Mouse (Mus musculus) gastrocnemius, postnatal 36 days (tissue): ENCODE results near the gene Gm49396. TPM values are rescaled to one million over a fixed set of nuclear protein-coding genes. Genes with fewer than 3 reads are reported as not detected.

Experiments
- DNase-seq, 2 experiments: peaks; one replicate each; pipeline ENCODE4 v3.0.0; 2022
- intact Hi-C: fragments of 180-260 bp; cut with DNase I; formaldehyde crosslinking; loops from one replicate; pipeline ENCODE4 v1.15.1; 2025
- total RNA-seq, 2 experiments: library from RNA; stranded (reverse); gene quantifications; 2 replicates each; pipeline ENCODE4 v1.2.3; 2021

The Gm49396 gene
- total RNA-seq, 2 experiments from 2014 or later = 1.8 TPM

DNA sequence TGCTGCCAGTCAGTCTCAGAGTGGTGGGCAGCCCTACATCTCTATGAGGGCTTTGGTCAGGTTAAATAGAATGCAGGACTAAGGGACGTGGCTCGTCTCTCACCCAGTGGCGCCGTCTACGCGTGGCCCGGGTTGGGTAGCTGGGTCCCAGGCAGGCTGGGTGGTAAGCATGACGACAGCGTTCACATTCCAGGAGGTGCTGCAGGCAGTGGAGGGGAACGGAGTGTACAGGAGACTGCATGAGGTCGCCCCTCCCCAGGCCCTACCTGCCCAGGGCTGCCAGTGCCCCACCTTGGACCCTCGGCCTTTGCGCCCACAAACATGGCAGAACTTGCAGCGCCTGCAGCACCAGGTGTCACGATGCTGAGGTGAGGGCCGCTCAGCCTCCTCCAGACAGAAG is 18.4 kb downstream of the Gm49396 start:
- no peak for DNase-seq
- intact Hi-C loops = no loop called here

DNA sequence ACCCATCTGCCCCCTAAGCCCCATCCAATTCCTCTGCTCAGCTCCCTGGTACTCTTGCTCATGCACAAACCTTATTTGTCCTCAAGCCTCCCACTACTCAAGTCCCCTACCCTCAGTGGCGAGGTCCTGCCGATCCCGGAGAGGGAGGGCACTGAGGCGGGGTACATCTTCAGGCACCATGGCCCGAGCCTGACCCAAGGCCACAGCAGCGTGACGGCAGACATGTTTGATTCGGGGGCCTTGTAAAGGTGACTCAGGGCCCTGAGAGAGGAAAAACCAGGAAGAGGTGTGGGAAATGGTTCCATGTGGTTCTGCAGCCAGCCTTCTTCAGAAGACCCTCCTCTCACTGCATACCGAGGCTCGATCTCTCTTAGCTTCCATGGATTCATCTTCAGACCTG is 21.2 kb downstream of the Gm49396 start:
- DNase-seq = no peak
- intact Hi-C loops = no loop called here

DNA sequence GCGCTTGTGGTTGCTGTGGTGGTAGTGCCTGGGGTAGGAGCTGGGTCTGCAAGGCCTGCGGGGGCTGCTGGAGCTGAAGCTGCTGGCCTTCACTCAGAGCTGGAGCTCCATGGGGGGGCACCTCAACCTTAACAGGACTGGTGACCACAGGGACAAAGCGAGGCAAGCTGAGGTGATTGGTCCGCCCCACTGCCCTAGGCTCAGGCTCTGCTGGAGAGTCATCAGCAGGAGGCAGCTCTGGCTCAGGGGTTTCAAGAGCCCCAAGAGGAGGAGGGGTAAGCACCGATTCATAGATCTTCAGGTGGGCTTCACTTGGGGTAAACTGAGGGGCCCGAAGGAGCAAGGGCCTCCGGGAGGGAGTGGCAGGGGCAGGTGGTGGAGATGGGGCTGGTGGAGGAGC is 22.0 kb downstream of the Gm49396 start:
- no peak for DNase-seq
- intact Hi-C loops = no loop called here

DNA sequence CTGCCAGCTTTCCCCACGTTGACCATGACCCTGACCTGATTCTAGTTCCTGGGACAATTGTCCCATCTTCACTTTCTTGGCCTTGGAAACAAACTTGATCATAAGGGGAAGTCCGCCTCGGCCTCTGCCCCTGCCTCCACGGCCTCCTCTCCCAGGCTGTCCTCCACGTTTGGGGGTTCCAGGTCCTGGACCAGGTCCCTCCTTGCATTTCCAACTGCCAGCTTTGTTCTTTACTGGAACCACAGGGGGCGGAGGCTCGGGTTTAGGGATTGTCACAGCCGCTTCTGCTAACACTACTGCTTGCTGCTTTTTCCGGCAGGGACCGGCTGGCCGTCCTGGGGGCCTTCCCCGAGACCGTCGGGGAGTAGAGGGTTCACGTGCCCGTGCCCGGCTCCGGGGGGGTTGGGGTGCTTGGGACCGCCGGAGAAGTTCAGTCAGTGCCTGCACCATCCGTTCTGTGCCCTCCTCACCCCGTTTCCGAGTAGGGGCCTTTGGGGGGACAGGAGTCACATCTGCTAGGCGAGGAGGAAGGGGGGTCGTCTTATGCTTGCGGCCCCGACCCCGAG is 23.4 kb downstream of the Gm49396 start:
- no peak for DNase-seq
- intact Hi-C loops = no loop called here

DNA sequence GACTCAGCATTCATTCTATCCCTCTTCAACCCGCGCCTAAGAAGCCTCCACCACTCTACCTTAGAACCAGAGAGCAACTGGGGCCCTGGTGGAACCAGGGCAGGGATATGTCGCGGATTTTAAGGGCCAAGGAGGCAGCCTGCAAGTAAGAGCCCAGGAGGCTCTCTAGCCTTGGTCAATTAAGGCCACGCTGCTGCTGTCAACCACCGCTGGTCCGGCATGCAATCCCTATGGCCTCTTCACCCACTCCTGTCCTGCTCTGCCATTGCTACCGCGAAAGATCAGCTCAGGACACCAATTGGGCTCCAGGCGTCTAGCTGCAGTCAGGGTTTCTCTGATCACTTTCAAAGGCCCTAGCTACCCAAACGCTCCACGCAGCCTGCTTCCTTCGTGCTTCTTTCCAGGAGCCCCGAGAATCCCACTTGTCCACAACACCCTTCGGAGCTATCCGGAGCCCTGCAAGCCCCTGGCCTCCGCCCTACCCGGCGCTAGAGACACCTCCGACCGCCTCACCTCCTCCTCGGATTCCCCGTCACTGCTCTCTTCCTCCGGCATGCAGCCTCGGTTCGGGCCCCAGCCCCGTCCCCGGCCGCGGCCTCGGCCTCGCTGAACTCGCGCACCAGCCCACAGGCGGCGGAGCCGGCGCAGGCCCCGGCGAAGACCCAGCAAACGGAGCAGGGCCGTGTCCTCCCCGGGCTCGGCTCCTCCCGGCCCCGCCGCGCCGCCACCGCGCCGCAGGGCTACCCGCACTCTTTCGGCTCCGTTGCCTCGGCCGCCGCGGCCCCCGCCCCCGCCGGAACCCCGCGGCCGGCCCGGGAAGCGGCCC is 24.9 kb downstream of the Gm49396 start:
- peak; percentile 32 to 65 for DNase-seq
- intact Hi-C loops = no loop called here

DNA sequence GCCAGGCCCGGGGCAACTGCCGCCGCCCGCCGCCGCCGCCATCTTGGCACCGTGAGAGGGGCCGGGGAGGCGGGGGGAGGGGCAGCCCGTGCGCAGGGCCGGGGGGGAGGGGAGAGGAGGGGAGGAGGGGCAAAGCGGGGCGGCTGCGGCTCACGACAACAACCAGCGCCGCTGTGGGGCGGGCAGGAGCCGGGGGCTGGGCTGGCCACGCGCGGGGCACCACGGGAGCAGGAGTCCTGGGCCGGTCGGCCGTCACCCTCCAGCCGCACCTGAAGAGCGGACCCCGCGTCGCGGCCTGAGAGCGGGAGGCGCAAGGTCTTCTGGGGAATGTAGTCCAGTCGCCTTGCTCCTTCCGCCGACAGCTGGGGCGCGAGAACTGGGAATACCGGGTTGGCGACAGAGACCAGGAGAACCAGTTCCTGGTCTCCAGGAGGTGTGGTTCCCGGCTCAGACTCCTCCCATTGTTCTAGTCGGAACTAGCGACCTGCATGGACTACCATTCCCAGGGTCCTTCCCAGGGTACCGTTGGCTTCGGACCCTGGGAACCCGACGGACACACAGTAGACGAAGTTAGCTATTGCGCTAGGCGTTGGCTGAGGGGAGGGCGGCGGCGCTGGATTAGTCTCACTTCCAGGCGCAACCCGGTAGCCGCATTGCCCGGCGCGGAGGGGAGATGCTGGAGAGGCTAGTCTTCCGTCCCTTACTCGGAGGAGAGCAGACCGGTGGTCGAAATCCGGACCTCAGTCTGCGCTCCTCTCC is 25.7 kb downstream of the Gm49396 start, which contains the start of gene Kmt2b:
TSS of gene Kmt2b (minus strand) at position 51 of the 759 bp plus-strand sequence.
- intact Hi-C loops = loop anchor here (1.0 kb wide), 1 partner anchor 25 kb away; no protein-coding TSS in a partner anchor
- DNase-seq = peak; percentile 92 to 94

DNA sequence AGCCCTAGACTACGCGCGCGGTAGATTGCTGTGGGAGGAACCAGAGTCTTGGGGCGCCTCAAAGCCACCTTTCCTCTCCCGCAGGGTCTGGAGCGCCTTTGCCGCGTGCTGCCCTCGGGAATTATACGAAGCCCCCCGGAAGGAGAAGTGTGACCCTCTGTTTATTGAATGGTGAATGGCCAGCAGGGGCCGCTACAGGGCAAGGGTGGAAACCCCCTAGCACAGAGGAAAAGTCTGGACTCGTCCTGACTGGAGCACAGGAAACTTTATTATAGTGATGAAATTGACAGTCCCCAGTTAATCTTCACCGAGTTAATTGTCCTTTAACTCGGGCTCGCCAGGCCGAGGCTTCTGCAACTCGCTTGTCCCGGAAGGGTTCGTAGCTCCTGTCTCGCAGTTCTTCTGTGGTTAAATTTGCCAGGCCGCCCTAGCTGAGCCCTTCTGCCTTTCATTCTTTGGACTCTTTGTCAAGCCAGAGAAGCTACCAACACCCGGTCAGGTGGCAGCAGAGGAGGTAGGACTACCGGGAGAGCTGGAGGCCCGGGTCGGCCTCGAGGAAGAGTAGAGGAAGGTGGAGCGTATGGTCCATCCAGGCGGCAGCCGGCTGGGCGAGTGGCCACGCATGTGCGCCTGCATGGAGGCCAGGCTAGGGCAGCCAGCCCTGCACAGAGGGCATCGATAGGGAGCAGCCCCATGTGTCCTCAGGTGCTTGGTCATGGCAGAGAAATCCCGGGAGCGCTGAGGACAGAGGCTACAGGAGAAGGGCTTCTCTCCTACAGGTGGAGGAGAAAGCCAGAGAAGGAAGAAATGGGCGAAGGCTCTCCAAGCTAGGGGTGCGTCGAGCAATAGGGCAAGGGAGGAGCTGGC is 26.5 kb downstream of the Gm49396 start:
- DNase-seq = peak; percentile 76 to 84
- intact Hi-C loops = loop anchor here (1.0 to 5.0 kb wide), 3 partner anchors 21 to 273 kb away; partner anchors contain the start of gene Ffar1

DNA sequence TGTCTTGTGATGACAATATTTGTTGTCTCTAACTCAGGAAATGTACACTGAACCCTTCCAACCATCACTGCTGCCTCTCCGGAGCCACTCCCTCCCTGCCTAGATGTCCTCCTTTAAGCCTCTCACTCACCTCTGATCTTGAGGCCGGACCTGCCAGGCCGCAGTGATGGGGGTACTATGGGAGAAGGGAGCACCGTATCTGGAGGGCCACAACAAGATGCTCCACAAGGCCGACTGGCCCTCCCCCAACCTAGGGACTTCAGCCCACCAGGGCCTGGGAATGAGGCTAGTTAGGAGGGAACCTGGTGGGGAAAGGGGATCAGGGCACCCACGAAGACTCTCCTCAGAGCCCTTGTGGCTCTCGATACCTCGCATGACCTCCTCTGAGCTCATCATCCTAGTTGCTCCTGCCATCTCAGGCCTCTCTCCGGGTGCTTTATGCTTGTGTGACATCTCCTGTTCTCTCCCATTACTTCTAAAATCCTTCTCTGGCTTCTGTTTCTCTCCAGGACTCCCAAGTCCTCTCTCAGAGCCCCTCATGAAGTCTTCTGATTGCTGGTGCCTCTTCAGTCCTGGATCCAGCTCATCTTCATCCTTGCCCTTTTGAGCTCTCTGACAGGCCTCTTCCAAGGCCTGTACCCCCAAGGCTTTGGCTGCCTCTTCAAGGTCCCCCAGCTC is 27.9 kb downstream of the Gm49396 start:
- intact Hi-C loops = loop anchor here (2.0 to 5.0 kb wide), 2 partner anchors 20 to 271 kb away; partner anchors contain the start of gene Ffar1
- DNase-seq = no peak

DNA sequence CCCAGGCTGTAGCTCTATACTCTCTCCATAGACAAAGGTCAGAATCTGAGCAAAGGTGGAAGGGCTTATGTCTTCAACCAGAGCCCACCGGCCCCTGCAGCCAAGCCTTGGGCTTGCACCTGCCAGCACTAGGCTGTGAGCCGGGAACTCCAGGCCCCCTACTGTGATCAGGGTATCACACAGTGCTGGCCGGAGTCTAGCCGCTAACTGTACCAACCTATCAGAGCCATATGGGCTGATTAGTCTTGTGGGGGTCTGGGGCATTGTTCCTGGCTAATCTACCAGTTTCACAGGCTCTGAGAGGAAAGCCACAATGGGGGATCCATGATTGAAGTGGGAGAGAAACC is 28.4 kb downstream of the Gm49396 start:
- intact Hi-C loops = loop anchor here (2.0 to 5.0 kb wide), 2 partner anchors 19 to 271 kb away; partner anchors contain the start of gene Ffar1
- no peak for DNase-seq

DNA sequence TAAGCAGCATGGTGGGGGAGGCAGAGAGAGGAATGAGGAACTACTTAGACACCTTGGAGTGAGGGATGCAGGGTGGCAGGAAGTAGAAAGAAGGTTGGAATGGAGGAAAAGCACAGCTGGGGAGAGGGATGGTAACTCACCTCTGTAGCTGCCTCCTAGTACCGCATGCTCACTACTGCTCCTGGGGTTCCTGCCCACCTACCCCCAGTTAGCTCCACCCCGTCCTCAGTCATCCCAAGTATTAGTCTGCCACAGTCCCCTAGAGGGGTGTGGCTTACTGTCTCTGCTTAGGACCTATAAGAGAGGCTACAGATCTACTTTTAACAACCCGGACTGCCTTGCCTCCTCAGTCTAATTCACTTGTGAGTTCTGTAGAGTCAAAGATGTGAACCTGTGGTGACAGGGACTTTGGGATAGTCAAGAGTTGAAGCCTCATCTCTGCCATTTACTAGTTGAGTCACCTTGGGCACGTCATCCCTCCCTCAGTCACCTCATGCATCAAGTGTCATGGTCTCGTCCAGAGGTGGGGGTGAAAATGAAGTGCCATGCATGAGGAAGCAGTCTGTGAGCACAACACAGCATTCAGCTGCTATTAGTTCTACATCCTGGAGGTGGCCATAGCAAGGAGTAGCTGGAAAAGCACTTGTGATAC is 29.8 kb downstream of the Gm49396 start:
- intact Hi-C loops = loop anchor here (5.0 kb wide), 1 partner anchor 269 kb away; the partner anchor contains the start of gene Ffar1
- DNase-seq = no peak

DNA sequence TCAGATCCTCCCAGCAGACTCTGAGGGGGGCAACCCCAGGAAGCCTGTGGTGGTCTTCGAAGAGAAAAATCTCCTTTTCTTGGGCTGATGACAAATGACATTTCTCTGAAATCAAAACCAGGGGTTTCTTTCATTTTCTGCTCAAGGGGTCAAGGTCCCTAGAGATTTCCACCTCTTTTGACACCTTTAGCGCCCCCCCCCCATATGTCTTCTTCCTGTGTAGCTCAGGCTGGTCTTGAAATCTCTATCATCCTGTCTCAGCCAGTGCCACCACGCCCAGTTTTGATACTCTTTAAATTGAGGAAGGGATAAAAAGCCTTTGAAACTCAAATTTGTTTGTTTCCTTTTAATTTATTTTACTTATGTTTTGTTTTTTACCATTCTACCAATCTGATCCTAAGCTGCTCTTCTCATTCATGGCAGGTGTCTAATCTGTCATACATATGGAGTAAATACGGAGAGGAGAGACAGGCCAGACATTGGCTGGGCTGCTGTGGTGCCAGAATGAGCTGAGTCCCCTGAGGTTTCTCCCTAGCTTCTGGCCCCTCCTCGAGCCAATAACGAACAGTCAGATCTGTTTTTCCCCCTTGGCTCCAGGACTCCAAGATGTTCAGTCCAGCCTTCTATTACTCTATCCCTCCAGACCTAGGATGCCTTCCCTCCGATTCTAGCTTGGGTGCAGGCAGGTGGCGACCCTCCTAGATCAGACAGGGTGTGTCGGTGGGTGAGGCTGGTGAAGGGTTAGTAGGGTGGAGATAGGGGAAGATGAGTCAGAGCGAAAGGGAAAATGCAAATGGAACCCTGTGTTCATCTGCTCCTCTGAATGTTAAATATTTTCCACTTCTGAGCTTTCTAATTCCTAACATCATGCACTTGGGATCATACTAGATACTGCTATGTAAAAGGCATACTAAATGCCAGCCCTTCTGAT is 30.7 kb downstream of the Gm49396 start:
- DNase-seq = no peak
- intact Hi-C loops = loop anchor here (5.0 kb wide), 1 partner anchor 268 kb away; the partner anchor contains the start of gene Ffar1

DNA sequence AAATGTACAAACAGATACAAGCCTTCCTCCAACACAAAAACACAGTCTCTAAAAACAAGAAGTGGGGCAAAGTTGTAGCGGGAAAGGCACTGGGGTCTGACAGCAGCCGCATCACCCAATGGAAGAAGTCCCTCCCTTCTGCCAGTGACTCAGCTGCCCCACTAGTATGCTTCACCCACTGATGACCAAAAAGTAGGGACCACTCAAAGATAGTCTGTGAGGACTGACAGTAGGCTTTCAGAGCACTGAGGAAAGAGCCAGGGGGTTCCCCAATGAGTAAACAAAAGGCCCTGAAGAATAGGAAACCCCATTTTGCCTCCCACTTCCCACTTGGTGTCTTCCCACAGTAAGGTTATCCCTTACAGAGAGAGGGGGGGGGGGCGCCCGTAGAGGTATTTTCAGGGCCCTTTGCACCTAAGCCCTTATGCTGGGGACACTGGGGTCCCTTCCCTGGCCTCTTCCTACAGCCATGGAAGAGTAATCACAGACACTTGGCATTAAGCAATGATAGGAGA is 31.4 kb downstream of the Gm49396 start:
- intact Hi-C loops = loop anchor here (5.0 kb wide), 1 partner anchor 268 kb away; the partner anchor contains the start of gene Ffar1
- no peak for DNase-seq

DNA sequence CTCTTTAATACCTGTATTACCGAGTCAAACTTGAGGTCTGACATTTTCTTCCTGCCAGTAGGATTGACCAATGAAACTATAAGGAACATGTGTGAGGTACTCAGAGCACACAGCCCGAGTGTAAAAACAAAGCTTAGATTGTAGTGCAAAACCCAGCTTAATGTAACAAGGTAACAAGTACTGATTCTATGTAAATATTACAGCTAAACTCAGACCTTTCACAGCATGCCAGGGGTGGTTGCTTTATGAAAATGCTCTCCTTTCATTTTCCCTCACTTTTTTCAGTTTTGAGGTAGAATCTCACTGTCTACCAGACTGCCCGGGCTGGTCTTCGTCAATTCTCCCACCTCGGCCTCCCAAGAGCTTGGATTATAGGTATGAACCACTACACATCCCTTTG is 32.9 kb downstream of the Gm49396 start:
- intact Hi-C loops = no loop called here

DNA sequence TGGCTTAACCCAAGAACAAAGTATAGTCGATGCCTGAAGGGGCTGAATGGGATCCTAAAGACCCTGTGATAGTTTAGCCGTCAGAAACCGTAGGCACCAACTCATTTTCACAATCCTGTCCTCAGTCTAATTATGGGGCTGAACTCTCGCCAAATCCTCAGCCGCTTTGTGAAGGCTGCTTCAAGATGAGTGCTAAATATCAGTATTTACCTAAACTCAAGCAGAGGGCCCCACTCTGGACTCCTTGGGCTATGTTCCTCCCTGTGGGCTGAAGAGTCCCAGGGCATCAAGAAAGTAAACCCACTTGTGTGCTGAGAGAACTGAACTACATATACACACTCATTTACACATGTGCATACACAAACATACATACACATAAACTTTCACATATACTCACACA is 33.7 kb downstream of the Gm49396 start:
- intact Hi-C loops = no loop called here
- no peak for DNase-seq

More for the DNA sequence above, 32.9 kb downstream of the Gm49396 start:
- no peak for DNase-seq

DNA sequence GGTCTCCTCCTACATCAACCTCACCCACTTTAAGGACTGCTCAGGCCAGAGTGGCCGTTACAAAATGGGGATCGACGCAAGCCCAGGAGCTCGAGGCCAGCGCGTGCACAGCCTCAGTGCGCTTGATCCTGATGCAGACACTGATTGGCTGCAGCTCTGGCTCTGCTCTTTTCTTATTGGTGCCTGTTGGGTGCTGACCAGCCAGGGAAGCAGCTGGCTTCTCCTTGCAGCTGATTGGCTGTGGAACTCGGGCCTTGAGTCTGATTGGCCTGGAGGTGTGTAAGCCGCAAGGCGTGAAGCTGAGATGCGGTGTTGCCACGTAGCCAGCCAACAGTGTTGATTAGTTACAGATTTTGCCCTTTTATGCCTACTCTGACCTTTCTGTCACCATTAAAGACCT is 35.6 kb downstream of the Gm49396 start, which contains the start of gene Zbtb32:
TSS of gene Zbtb32 (minus strand) at position 124 of the 400 bp plus-strand sequence.
- intact Hi-C loops = no loop called here
- no peak for DNase-seq

DNA sequence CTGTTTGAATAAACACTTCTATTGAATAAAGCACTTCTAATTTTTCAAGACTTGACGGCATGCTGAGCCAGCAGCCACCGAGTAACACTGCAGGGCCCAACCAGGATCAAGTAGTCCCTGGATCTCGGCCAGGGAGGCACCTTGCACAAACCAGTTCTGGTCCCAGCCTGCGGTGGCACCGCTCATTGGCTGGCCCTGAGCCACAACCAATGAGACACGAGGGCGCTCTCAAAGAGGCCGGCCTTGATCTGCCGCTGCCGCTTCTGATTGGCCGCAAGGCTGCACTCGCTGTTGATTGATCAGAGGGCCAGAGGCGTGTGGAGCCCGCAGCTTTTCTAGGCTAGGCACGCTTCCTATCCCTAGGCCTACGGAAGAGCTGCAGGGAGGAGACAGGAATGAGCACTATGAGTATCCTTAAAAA is 36.8 kb downstream of the Gm49396 start:
- intact Hi-C loops = no loop called here
- peak; percentile 61 to 64 for DNase-seq

DNA sequence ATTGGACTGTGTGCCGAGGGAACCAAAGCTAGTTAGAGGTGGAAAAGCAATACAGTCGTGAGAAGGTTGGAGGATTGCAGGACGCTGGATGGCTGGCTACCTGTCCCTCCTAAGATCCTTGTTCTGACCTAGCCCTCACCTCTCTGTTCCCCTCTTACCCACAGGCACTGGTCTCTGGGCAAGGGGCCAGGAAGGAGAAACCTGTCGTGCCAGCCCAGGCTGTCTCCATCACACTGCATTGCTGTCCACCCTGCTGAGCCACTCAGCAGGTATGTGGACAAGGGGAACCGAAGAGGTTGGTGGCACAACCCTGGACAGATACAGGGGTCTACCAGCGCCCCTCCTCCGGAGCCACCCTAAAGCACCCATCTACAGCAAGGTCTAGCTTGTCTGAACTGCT is 37.5 kb downstream of the Gm49396 start:
- intact Hi-C loops = no loop called here
- no peak for DNase-seq
